Mouse (Mus musculus) embryonic facial prominence, embryonic 10.5 days (tissue): ENCODE results near the gene Sass6. TPM values are rescaled to one million over a fixed set of nuclear protein-coding genes. Genes with fewer than 3 reads are reported as not detected.
"Not testable (repeated sequence)": the region's sequence is repeated elsewhere in the genome, so short reads cannot be mapped to it uniquely, and the experiment has no call there.

Experiments
- DNase-seq: peaks from one replicate; pipeline ENCODE4 v3.0.0-alpha.2; 2017; ENCODE audit warnings: low spot score
- H3K27ac ChIP-seq: fragments of 300-500 bp; sonication (generic); replicated peaks from 2 replicates; pipeline ENCODE4 v1.5.1; 2016; ENCODE audit warnings: mild to moderate bottlenecking
- H3K27me3 ChIP-seq: fragments of 300-500 bp; sonication (generic); replicated peaks from 2 replicates; pipeline ENCODE4 v1.6.1; 2016; ENCODE audit warnings: low read depth, mild to moderate bottlenecking; ENCODE audit not compliant: poor library complexity, severe bottlenecking
- H3K36me3 ChIP-seq: fragments of 300-500 bp; sonication (generic); replicated peaks from 2 replicates; pipeline ENCODE4 v1.6.1; 2016; ENCODE audit warnings: mild to moderate bottlenecking, moderate library complexity
- H3K4me1 ChIP-seq: fragments of 300-500 bp; sonication (generic); 2 replicates; pipeline ENCODE4 v1.6.1; 2016
- H3K4me3 ChIP-seq: fragments of 300-500 bp; sonication (generic); 2 replicates; pipeline ENCODE4 v1.5.1; 2016; ENCODE audit warnings: mild to moderate bottlenecking, moderate library complexity
- H3K9me3 ChIP-seq: fragments of 300-500 bp; sonication (generic); 2 replicates; pipeline ENCODE4 v1.6.1; 2016; ENCODE audit warnings: mild to moderate bottlenecking
- WGBS: fragments of 180-500 bp; shearing (Covaris S2); methylation state at CpG from one replicate; pipeline ENCODE4 v1.1.7; 2016; 5-methylcytosine and 5-hydroxymethylcytosine counted together
- polyA plus RNA-seq: library from polyadenylated mRNA; unstranded; fragments of >200 nt; fragmentation: Nextera tagmentation; extraction: Ambion mirVana; gene quantifications from 2 replicates; pipeline ENCODE4 v1.2.1, GENCODE M21; 2016

The Sass6 gene
- polyA plus RNA-seq, 1 experiment from 2014 or later = 38.5 TPM

- peaks cover 100% of the 10 kb centered on the region for H3K36me3 ChIP-seq
- no peak for DNase-seq
- WGBS = 73% methylated on average over 5 of the region's 5 CpGs
These were observed 41.0 kb downstream of the Sass6 start for GRCm38 (mm10) chr3:116635799-116636198.

GRCm38 (mm10) chr3:116637693-116638476 is 43.1 kb downstream of the Sass6 start:
- no peaks in the 10 kb centered on the region for H3K4me1 ChIP-seq
- no peak overlapping the region for H3K4me3 ChIP-seq
- DNase-seq = no peak
- H3K27me3 ChIP-seq = no peaks in the 10 kb centered on the region
- no peak overlapping the region for H3K27ac ChIP-seq
- no peaks in the 10 kb centered on the region for H3K9me3 ChIP-seq
- peaks cover 99% of the 10 kb centered on the region for H3K36me3 ChIP-seq
- 86% methylated on average over 9 of the region's 9 CpGs for WGBS

More at GRCm38 (mm10) chr3:116635799-116636198, 41.0 kb downstream of the Sass6 start:
- H3K27ac ChIP-seq = no peak overlapping the region
- H3K27me3 ChIP-seq = no peaks in the 10 kb centered on the region
- no peak overlapping the region for H3K4me3 ChIP-seq
- H3K4me1 ChIP-seq = no peaks in the 10 kb centered on the region
- H3K9me3 ChIP-seq = no peaks in the 10 kb centered on the region

GRCm38 (mm10) chr3:116638572-116638971 is 43.8 kb downstream of the Sass6 start:
- Histone ChIP-seq H3K9me3 (no peaks in the 10 kb centered on the region), H3K27ac (no peak overlapping the region), H3K36me3 (peaks cover 99% of the 10 kb centered on the region), H3K4me3 (no peak overlapping the region), H3K27me3 (no peaks in the 10 kb centered on the region), H3K4me1 (no peaks in the 10 kb centered on the region)
- 91% methylated on average over 7 of the region's 7 CpGs for WGBS
- no peak for DNase-seq

GRCm38 (mm10) chr3:116640024-116640423 is 45.2 kb downstream of the Sass6 start:
- 87% methylated on average over 1 of the region's 1 CpGs for WGBS
- Histone ChIP-seq H3K4me3 (no peak overlapping the region), H3K9me3 (no peaks in the 10 kb centered on the region), H3K4me1 (no peaks in the 10 kb centered on the region), H3K27ac (no peak overlapping the region), H3K27me3 (no peaks in the 10 kb centered on the region), H3K36me3 (peaks cover 99% of the 10 kb centered on the region)
- DNase-seq = no peak

- DNase-seq = no peak
- H3K27ac ChIP-seq = no peak overlapping the region
- WGBS = 93% methylated on average over 6 of the region's 6 CpGs
- H3K36me3 ChIP-seq = peaks cover 99% of the 10 kb centered on the region
- no peak overlapping the region for H3K4me3 ChIP-seq
- H3K9me3 ChIP-seq = no peaks in the 10 kb centered on the region
- H3K27me3 ChIP-seq = no peaks in the 10 kb centered on the region
- no peaks in the 10 kb centered on the region for H3K4me1 ChIP-seq
These were observed 47.1 kb downstream of the Sass6 start for GRCm38 (mm10) chr3:116641811-116642371.

- H3K27me3 ChIP-seq = no peaks in the 10 kb centered on the region
- H3K4me1 ChIP-seq = no peaks in the 10 kb centered on the region
- no peak overlapping the region for H3K4me3 ChIP-seq
- no peak for DNase-seq
- WGBS = 90% methylated on average over 2 of the region's 2 CpGs
- peaks cover 99% of the 10 kb centered on the region for H3K36me3 ChIP-seq
- H3K9me3 ChIP-seq = no peaks in the 10 kb centered on the region
- no peak overlapping the region for H3K27ac ChIP-seq
These were observed 47.6 kb downstream of the Sass6 start for GRCm38 (mm10) chr3:116642373-116642772.

- DNase-seq = no peak
- Histone ChIP-seq H3K9me3 (no peaks in the 10 kb centered on the region), H3K27ac (no peak overlapping the region), H3K36me3 (peaks cover 88% of the 10 kb centered on the region), H3K27me3 (no peaks in the 10 kb centered on the region), H3K4me1 (no peaks in the 10 kb centered on the region), H3K4me3 (no peak overlapping the region)
- WGBS = 98% methylated on average over 1 of the region's 1 CpGs
These were observed 51.6 kb downstream of the Sass6 start for GRCm38 (mm10) chr3:116646387-116646786.

GRCm38 (mm10) chr3:116648805-116649204 is 54.0 kb downstream of the Sass6 start:
- Histone ChIP-seq H3K9me3 (no peaks in the 10 kb centered on the region), H3K36me3 (peaks cover 65% of the 10 kb centered on the region)
- WGBS = 93% methylated on average over 7 of the region's 7 CpGs

GRCm38 (mm10) chr3:116650698-116651097 is 55.9 kb downstream of the Sass6 start:
- Histone ChIP-seq H3K36me3 (peaks cover 46% of the 10 kb centered on the region), H3K4me3 (no peak overlapping the region), H3K9me3 (no peaks in the 10 kb centered on the region), H3K27me3 (no peaks in the 10 kb centered on the region), H3K4me1 (peaks cover 10% of the 10 kb centered on the region), H3K27ac (no peak overlapping the region)
- 95% methylated on average over 9 of the region's 9 CpGs for WGBS
- DNase-seq = no peak

More at GRCm38 (mm10) chr3:116648805-116649204, 54.0 kb downstream of the Sass6 start:
- Histone ChIP-seq H3K27me3 (no peaks in the 10 kb centered on the region), H3K4me1 (peaks cover 10% of the 10 kb centered on the region), H3K4me3 (no peak overlapping the region), H3K27ac (no peak overlapping the region)
- DNase-seq = no peak

GRCm38 (mm10) chr3:116652033-116652446 is 57.3 kb downstream of the Sass6 start:
- Histone ChIP-seq H3K9me3 (no peaks in the 10 kb centered on the region), H3K4me3 (no peak overlapping the region), H3K27me3 (no peaks in the 10 kb centered on the region), H3K27ac (no peak overlapping the region), H3K36me3 (peaks cover 32% of the 10 kb centered on the region), H3K4me1 (peaks cover 11% of the 10 kb centered on the region)
- no peak for DNase-seq
- 78% methylated on average over 3 of the region's 3 CpGs for WGBS

- 87% methylated on average over 5 of the region's 5 CpGs for WGBS
- H3K27ac ChIP-seq = no peak overlapping the region
- no peak for DNase-seq
These were observed 58.6 kb downstream of the Sass6 start for GRCm38 (mm10) chr3:116653278-116653945.

GRCm38 (mm10) chr3:116654051-116654450 is 59.3 kb downstream of the Sass6 start:
- DNase-seq, H3K27me3 ChIP-seq, H3K9me3 ChIP-seq, H3K4me3 ChIP-seq, H3K27ac ChIP-seq: not testable (repeated sequence)
- WGBS = 94% methylated on average over 11 of the region's 11 CpGs
- peaks cover 18% of the 10 kb centered on the region for H3K36me3 ChIP-seq
- peaks cover 25% of the 10 kb centered on the region for H3K4me1 ChIP-seq

More at GRCm38 (mm10) chr3:116653278-116653945, 58.6 kb downstream of the Sass6 start:
- Histone ChIP-seq H3K36me3 (peaks cover 23% of the 10 kb centered on the region), H3K4me1 (peaks cover 20% of the 10 kb centered on the region), H3K27me3 (no peaks in the 10 kb centered on the region), H3K4me3 (no peak overlapping the region), H3K9me3 (no peaks in the 10 kb centered on the region)
